Mouse (Mus musculus): ENCODE data around the gene 2810004N23Rik.

- TF ChIP-seq EP300 (IDR thresholded peaks at IDR 0.05; ENCODE audit: low read depth) (no peak), CTCF (IDR thresholded peaks at IDR 0.05; ENCODE audit: low read depth) (peak; percentile 78)
Measured at GRCm38 (mm10) chr8:124896632-124897385, 33.9 kb upstream of the 2810004N23Rik start.
